Mouse (Mus musculus) lung, embryonic 15.5 days (tissue): ENCODE measurements around the gene Mdfic. TPM values are rescaled to one million over a fixed set of nuclear protein-coding genes. Genes with fewer than 3 reads are reported as not detected.

Experiments
- ATAC-seq: fragments of 200-750 bp; cut with Nextera tagmentation; 2 replicates; pipeline ENCODE4 v1.8.0; 2017; ENCODE audit warnings: moderate number of reproducible peaks, borderline replicate concordance; ENCODE audit not compliant: low FRiP score, low TSS enrichment; ENCODE audit errors: extremely low read depth
- H3K27ac ChIP-seq: fragments of 300-500 bp; sonication (generic); 2 replicates; pipeline ENCODE4 v1.5.1; 2015; ENCODE audit warnings: moderate library complexity, mild to moderate bottlenecking, inconsistent platforms
- H3K27me3 ChIP-seq: fragments of 300-500 bp; sonication (generic); 2 replicates; pipeline ENCODE4 v1.6.1; 2015; ENCODE audit warnings: inconsistent platforms
- H3K36me3 ChIP-seq: fragments of 300-500 bp; sonication (generic); 2 replicates; pipeline ENCODE4 v1.6.1; 2015; ENCODE audit warnings: inconsistent platforms
- H3K4me1 ChIP-seq: fragments of 300-500 bp; sonication (generic); 2 replicates; pipeline ENCODE4 v1.6.1; 2015; ENCODE audit warnings: inconsistent platforms
- H3K4me2 ChIP-seq: fragments of 300-500 bp; sonication (generic); 2 replicates; pipeline ENCODE4 v1.6.1; 2015; ENCODE audit warnings: inconsistent platforms, mild to moderate bottlenecking, moderate library complexity
- H3K4me3 ChIP-seq: fragments of 300-500 bp; sonication (generic); 2 replicates; pipeline ENCODE4 v1.5.1; 2015; ENCODE audit warnings: mild to moderate bottlenecking, inconsistent platforms
- H3K9ac ChIP-seq: fragments of 300-500 bp; sonication (generic); 2 replicates; pipeline ENCODE4 v1.6.1; 2015; ENCODE audit warnings: inconsistent platforms
- H3K9me3 ChIP-seq: fragments of 300-500 bp; sonication (generic); 2 replicates; pipeline ENCODE4 v1.6.1; 2016; ENCODE audit warnings: inconsistent platforms
- whole genome bisulfite sequencing: fragments of 180-500 bp; shearing (Covaris S2); methylation state at CpG from one replicate; pipeline ENCODE4 v1.1.7; 2015; 5-methylcytosine and 5-hydroxymethylcytosine counted together
- polyA plus RNA-seq: library from polyadenylated mRNA; unstranded; fragments of >200 nt; fragmentation: Nextera tagmentation; extraction: Ambion mirVana; gene quantifications from 2 replicates; pipeline ENCODE4 v1.2.1, GENCODE M21; 2015

The Mdfic gene
- polyA plus RNA-seq, 1 experiment from 2014 or later, result 9.9 TPM

- 66% methylated on average over 6 of the region's 6 CpGs for WGBS
- Histone ChIP-seq H3K4me3 (no peak overlapping the region), H3K4me2 (no peak overlapping the region), H3K27ac (0 out of 2 replicates have a peak overlapping the region, but pooled peaks have one; percentile 8), H3K27me3 (no peaks in the 10 kb centered on the region), H3K4me1 (peaks cover 3% of the 10 kb centered on the region; the same call in 1 of the 2 replicates), H3K9me3 (no peaks in the 10 kb centered on the region), H3K9ac (no peak overlapping the region), H3K36me3 (peaks cover 13% of the 10 kb centered on the region)
- ATAC-seq, result no peak
These were observed 23.3 kb downstream of the Mdfic start for GRCm38 (mm10) chr6:15743793-15744192.

GRCm38 (mm10) chr6:15745313-15745712 is 24.9 kb downstream of the Mdfic start:
- H3K27ac ChIP-seq, result no peak overlapping the region
- H3K4me3 ChIP-seq, result no peak overlapping the region
- no peak overlapping the region for H3K9ac ChIP-seq
- peaks cover 13% of the 10 kb centered on the region for H3K36me3 ChIP-seq
- no peaks in the 10 kb centered on the region for H3K9me3 ChIP-seq
- no peaks in the 10 kb centered on the region for H3K4me1 ChIP-seq
- H3K4me2 ChIP-seq, result no peak overlapping the region
- H3K27me3 ChIP-seq, result no peaks in the 10 kb centered on the region
- 83% methylated on average over 6 of the region's 6 CpGs for WGBS
- no peak for ATAC-seq

GRCm38 (mm10) chr6:15745891-15746290 is 25.4 kb downstream of the Mdfic start:
- Histone ChIP-seq H3K27me3 (no peaks in the 10 kb centered on the region), H3K4me1 (no peaks in the 10 kb centered on the region), H3K36me3 (peaks cover 13% of the 10 kb centered on the region), H3K4me2 (no peak overlapping the region), H3K9ac (no peak overlapping the region), H3K9me3 (no peaks in the 10 kb centered on the region), H3K4me3 (no peak overlapping the region), H3K27ac (no peak overlapping the region)
- ATAC-seq, result peak; percentile 42; the same call in 1 of the 2 replicates
- WGBS, result 71% methylated on average over 5 of the region's 5 CpGs

GRCm38 (mm10) chr6:15747396-15748155 is 27.1 kb downstream of the Mdfic start:
- no peaks in the 10 kb centered on the region for H3K9me3 ChIP-seq
- peaks cover 12% of the 10 kb centered on the region for H3K36me3 ChIP-seq
- H3K4me1 ChIP-seq, result no peaks in the 10 kb centered on the region
- H3K4me2 ChIP-seq, result no peak overlapping the region
- ATAC-seq, result no peak
- H3K27ac ChIP-seq, result no peak overlapping the region
- H3K9ac ChIP-seq, result no peak overlapping the region
- H3K27me3 ChIP-seq, result no peaks in the 10 kb centered on the region
- H3K4me3 ChIP-seq, result no peak overlapping the region
- 89% methylated on average over 5 of the region's 5 CpGs for WGBS

GRCm38 (mm10) chr6:15748236-15748635 is 27.8 kb downstream of the Mdfic start:
- Histone ChIP-seq H3K9ac (no peak overlapping the region), H3K9me3 (no peaks in the 10 kb centered on the region), H3K27me3 (no peaks in the 10 kb centered on the region), H3K36me3 (peaks cover 8% of the 10 kb centered on the region; the same call in 1 of the 2 replicates), H3K4me2 (no peak overlapping the region), H3K4me3 (no peak overlapping the region), H3K27ac (no peak overlapping the region), H3K4me1 (no peaks in the 10 kb centered on the region)
- no peak for ATAC-seq
- WGBS, result 89% methylated on average over 1 of the region's 1 CpGs

- H3K4me1 ChIP-seq, result no peaks in the 10 kb centered on the region
- H3K4me2 ChIP-seq, result no peak overlapping the region
- H3K9me3 ChIP-seq, result no peaks in the 10 kb centered on the region
- 77% methylated on average over 2 of the region's 2 CpGs for WGBS
- no peak overlapping the region for H3K9ac ChIP-seq
- no peaks in the 10 kb centered on the region for H3K27me3 ChIP-seq
- ATAC-seq, result no peak
- peaks cover 8% of the 10 kb centered on the region; the same call in 1 of the 2 replicates for H3K36me3 ChIP-seq
- no peak overlapping the region for H3K27ac ChIP-seq
- H3K4me3 ChIP-seq, result no peak overlapping the region
These were observed 28.5 kb downstream of the Mdfic start for GRCm38 (mm10) chr6:15748943-15749342.

- Histone ChIP-seq H3K4me1 (no peaks in the 10 kb centered on the region), H3K27ac (no peak overlapping the region), H3K4me3 (no peak overlapping the region), H3K4me2 (no peak overlapping the region), H3K9ac (no peak overlapping the region), H3K36me3 (peaks cover 8% of the 10 kb centered on the region; the same call in 1 of the 2 replicates), H3K9me3 (no peaks in the 10 kb centered on the region), H3K27me3 (no peaks in the 10 kb centered on the region)
- no peak for ATAC-seq
- WGBS, result 82% methylated on average over 5 of the region's 5 CpGs
These were observed 29.6 kb downstream of the Mdfic start for GRCm38 (mm10) chr6:15750101-15750500.

- 82% methylated on average over 2 of the region's 2 CpGs for WGBS
- Histone ChIP-seq H3K36me3 (peaks cover 8% of the 10 kb centered on the region; the same call in 1 of the 2 replicates), H3K27me3 (no peaks in the 10 kb centered on the region)
These were observed 30.9 kb downstream of the Mdfic start for GRCm38 (mm10) chr6:15751375-15751774.

GRCm38 (mm10) chr6:15752160-15752559 is 31.7 kb downstream of the Mdfic start:
- no peaks in the 10 kb centered on the region for H3K9me3 ChIP-seq
- no peaks in the 10 kb centered on the region for H3K27me3 ChIP-seq
- no peak overlapping the region for H3K9ac ChIP-seq
- H3K4me3 ChIP-seq, result no peak overlapping the region
- WGBS, result 90% methylated on average over 5 of the region's 5 CpGs
- H3K27ac ChIP-seq, result no peak overlapping the region
- no peak for ATAC-seq
- no peaks in the 10 kb centered on the region for H3K4me1 ChIP-seq
- H3K4me2 ChIP-seq, result no peak overlapping the region
- peaks cover 4% of the 10 kb centered on the region; the same call in 1 of the 2 replicates for H3K36me3 ChIP-seq

More at GRCm38 (mm10) chr6:15751375-15751774, 30.9 kb downstream of the Mdfic start:
- Histone ChIP-seq H3K4me1 (no peaks in the 10 kb centered on the region), H3K27ac (no peak overlapping the region), H3K9me3 (no peaks in the 10 kb centered on the region), H3K4me2 (no peak overlapping the region), H3K9ac (no peak overlapping the region), H3K4me3 (no peak overlapping the region)
- ATAC-seq, result no peak

GRCm38 (mm10) chr6:15753208-15753607 is 32.7 kb downstream of the Mdfic start:
- H3K27me3 ChIP-seq, result no peaks in the 10 kb centered on the region
- no peaks in the 10 kb centered on the region for H3K4me1 ChIP-seq
- no peak overlapping the region for H3K4me2 ChIP-seq
- H3K27ac ChIP-seq, result no peak overlapping the region
- no peak for ATAC-seq
- H3K9ac ChIP-seq, result no peak overlapping the region
- no peaks in the 10 kb centered on the region for H3K9me3 ChIP-seq
- peaks cover 4% of the 10 kb centered on the region; the same call in 1 of the 2 replicates for H3K36me3 ChIP-seq
- H3K4me3 ChIP-seq, result no peak overlapping the region

- Histone ChIP-seq H3K9ac (no peak overlapping the region), H3K9me3 (no peaks in the 10 kb centered on the region), H3K4me2 (no peak overlapping the region), H3K27ac (no peak overlapping the region), H3K4me1 (peaks cover 12% of the 10 kb centered on the region; the same call in 1 of the 2 replicates), H3K4me3 (no peak overlapping the region), H3K27me3 (no peaks in the 10 kb centered on the region), H3K36me3 (no peaks in the 10 kb centered on the region)
- 54% methylated on average over 3 of the region's 3 CpGs for WGBS
- ATAC-seq, result no peak
These were observed 37.9 kb downstream of the Mdfic start for GRCm38 (mm10) chr6:15758394-15758793.

GRCm38 (mm10) chr6:15760750-15761149 is 40.3 kb downstream of the Mdfic start:
- Histone ChIP-seq H3K36me3 (no peaks in the 10 kb centered on the region), H3K9ac (no peak overlapping the region), H3K9me3 (no peaks in the 10 kb centered on the region), H3K27ac (no peak overlapping the region), H3K4me3 (no peak overlapping the region), H3K4me2 (no peak overlapping the region), H3K27me3 (no peaks in the 10 kb centered on the region), H3K4me1 (peaks cover 12% of the 10 kb centered on the region; the same call in 1 of the 2 replicates)
- ATAC-seq, result no peak
- 54% methylated on average over 6 of the region's 6 CpGs for WGBS
